Mouse (Mus musculus) lung, embryonic 15.5 days (tissue): ENCODE measurements around the gene Nyap1. TPM values are rescaled to one million over a fixed set of nuclear protein-coding genes. Genes with fewer than 3 reads are reported as not detected.

Experiments used
- ATAC-seq: fragments of 200-750 bp; cut with Nextera tagmentation; 2 replicates; pipeline ENCODE4 v1.8.0; 2017; ENCODE audit warnings: moderate number of reproducible peaks, borderline replicate concordance; ENCODE audit not compliant: low FRiP score, low TSS enrichment; ENCODE audit errors: extremely low read depth
- H3K27ac ChIP-seq: fragments of 300-500 bp; sonication (generic); 2 replicates; pipeline ENCODE4 v1.5.1; 2015; ENCODE audit warnings: moderate library complexity, mild to moderate bottlenecking, inconsistent platforms
- H3K27me3 ChIP-seq: fragments of 300-500 bp; sonication (generic); 2 replicates; pipeline ENCODE4 v1.6.1; 2015; ENCODE audit warnings: inconsistent platforms
- H3K36me3 ChIP-seq: fragments of 300-500 bp; sonication (generic); 2 replicates; pipeline ENCODE4 v1.6.1; 2015; ENCODE audit warnings: inconsistent platforms
- H3K4me1 ChIP-seq: fragments of 300-500 bp; sonication (generic); 2 replicates; pipeline ENCODE4 v1.6.1; 2015; ENCODE audit warnings: inconsistent platforms
- H3K4me2 ChIP-seq: fragments of 300-500 bp; sonication (generic); 2 replicates; pipeline ENCODE4 v1.6.1; 2015; ENCODE audit warnings: inconsistent platforms, mild to moderate bottlenecking, moderate library complexity
- H3K4me3 ChIP-seq: fragments of 300-500 bp; sonication (generic); 2 replicates; pipeline ENCODE4 v1.5.1; 2015; ENCODE audit warnings: mild to moderate bottlenecking, inconsistent platforms
- H3K9ac ChIP-seq: fragments of 300-500 bp; sonication (generic); 2 replicates; pipeline ENCODE4 v1.6.1; 2015; ENCODE audit warnings: inconsistent platforms
- H3K9me3 ChIP-seq: fragments of 300-500 bp; sonication (generic); 2 replicates; pipeline ENCODE4 v1.6.1; 2016; ENCODE audit warnings: inconsistent platforms
- WGBS: fragments of 180-500 bp; shearing (Covaris S2); methylation state at CpG from one replicate; pipeline ENCODE4 v1.1.7; 2015; 5-methylcytosine and 5-hydroxymethylcytosine counted together
- polyA plus RNA-seq: library from polyadenylated mRNA; unstranded; fragments of >200 nt; fragmentation: Nextera tagmentation; extraction: Ambion mirVana; gene quantifications from 2 replicates; pipeline ENCODE4 v1.2.1, GENCODE M21; 2015

The Nyap1 gene
- polyA plus RNA-seq = 1.6 and 1.8 TPM in 2 replicates

GRCm38 (mm10) chr5:137741023-137741931 lies at the start of gene Nyap1:
Gene Nyap1 (minus strand): TSS chr5:137741607.
- peak within 1 kb of the TSS; percentile 97 for H3K4me2 ChIP-seq
- H3K9me3 ChIP-seq = no peaks in the 10 kb centered on the region

GRCm38 (mm10) chr5:137788946-137789531 lies 47.6 kb upstream of the Nyap1 start:
- no peak overlapping the region for H3K4me2 ChIP-seq
- H3K9me3 ChIP-seq = no peaks in the 10 kb centered on the region
- ATAC-seq = no peak
- peaks cover 19% of the 10 kb centered on the region for H3K4me1 ChIP-seq
- no peak overlapping the region for H3K27ac ChIP-seq
- H3K4me3 ChIP-seq = no peak overlapping the region
- H3K27me3 ChIP-seq = no peaks in the 10 kb centered on the region
- 100% methylated on average over 2 of the region's 2 CpGs for WGBS
- H3K9ac ChIP-seq = no peak overlapping the region
- H3K36me3 ChIP-seq = 0 out of 2 replicates have a peak, but pooled peaks cover 3% of the 10 kb centered on the region

More at GRCm38 (mm10) chr5:137741023-137741931, at the start of gene Nyap1:
- no peaks in the 10 kb centered on the region for H3K27me3 ChIP-seq
- peaks cover 30% of the 10 kb centered on the region for H3K4me1 ChIP-seq
- WGBS = under 1% methylated on average over 70 of the region's 71 CpGs
- ATAC-seq = peak; percentile 85
- no peaks in the 10 kb centered on the region for H3K36me3 ChIP-seq
- H3K4me3 ChIP-seq = peak within 1 kb of the TSS; percentile 73
- H3K27ac ChIP-seq = peak within 1 kb of the TSS; percentile 81; the same call in 1 of the 2 replicates
- peak within 1 kb of the TSS; percentile 60 for H3K9ac ChIP-seq

- no peak for ATAC-seq
- H3K27ac ChIP-seq = no peak overlapping the region
- WGBS = 68% methylated on average over 24 of the region's 24 CpGs
- H3K4me3 ChIP-seq = peak overlapping the region; percentile 61
- H3K4me2 ChIP-seq = peak overlapping the region; percentile 70
- peak overlapping the region; percentile 14; the same call in 1 of the 2 replicates for H3K9ac ChIP-seq
- H3K4me1 ChIP-seq = peaks cover 28% of the 10 kb centered on the region
- H3K9me3 ChIP-seq = no peaks in the 10 kb centered on the region
- no peaks in the 10 kb centered on the region for H3K27me3 ChIP-seq
- peaks cover 6% of the 10 kb centered on the region; the same call in 1 of the 2 replicates for H3K36me3 ChIP-seq
These were observed 46.8 kb upstream of the Nyap1 start for GRCm38 (mm10) chr5:137788171-137788570.

GRCm38 (mm10) chr5:137787151-137787928 lies 45.9 kb upstream of the Nyap1 start, which contains the start of the genes Mepce and Zcwpw1:
Gene Mepce (minus strand): TSS chr5:137787655.
Gene Zcwpw1 (plus strand): TSS chr5:137787798.
- peaks cover 14% of the 10 kb centered on the region for H3K36me3 ChIP-seq
- WGBS = under 1% methylated on average over 48 of the region's 48 CpGs
- peak within 1 kb of the TSS; percentile 99 for H3K27ac ChIP-seq
- H3K27me3 ChIP-seq = no peaks in the 10 kb centered on the region
- H3K9me3 ChIP-seq = no peaks in the 10 kb centered on the region
- peak within 1 kb of the TSS; percentile 61 for H3K4me3 ChIP-seq
- H3K9ac ChIP-seq = peak within 1 kb of the TSS; percentile 79
- ATAC-seq = peak; percentile 52
- H3K4me1 ChIP-seq = peaks cover 36% of the 10 kb centered on the region
- peak within 1 kb of the TSS; percentile 70 for H3K4me2 ChIP-seq

- Histone ChIP-seq H3K4me1 (peaks cover 43% of the 10 kb centered on the region), H3K9ac (peak overlapping the region; percentile 79), H3K36me3 (peaks cover 25% of the 10 kb centered on the region), H3K9me3 (no peaks in the 10 kb centered on the region), H3K4me2 (peak overlapping the region; percentile 70), H3K27me3 (no peaks in the 10 kb centered on the region), H3K27ac (peak overlapping the region; percentile 99), H3K4me3 (peak overlapping the region; percentile 61)
- WGBS = under 1% methylated on average over 79 of the region's 79 CpGs
- ATAC-seq = peak; percentile 92
These were observed 44.9 kb upstream of the Nyap1 start for GRCm38 (mm10) chr5:137786109-137786942.

GRCm38 (mm10) chr5:137785164-137786031 lies 44.0 kb upstream of the Nyap1 start:
- under 1% methylated on average over 51 of the region's 62 CpGs for WGBS

GRCm38 (mm10) chr5:137784546-137784945 lies 43.1 kb upstream of the Nyap1 start:
- Histone ChIP-seq H3K9ac (peak overlapping the region; percentile 79), H3K9me3 (no peaks in the 10 kb centered on the region), H3K4me2 (peak overlapping the region; percentile 70), H3K27me3 (no peaks in the 10 kb centered on the region), H3K4me1 (peaks cover 58% of the 10 kb centered on the region), H3K27ac (no peak overlapping the region), H3K4me3 (peak overlapping the region; percentile 61), H3K36me3 (peaks cover 38% of the 10 kb centered on the region)
- WGBS = 55% methylated on average over 14 of the region's 14 CpGs
- no peak for ATAC-seq

More at GRCm38 (mm10) chr5:137785164-137786031, 44.0 kb upstream of the Nyap1 start:
- Histone ChIP-seq H3K4me3 (peak overlapping the region; percentile 61), H3K27ac (peak overlapping the region; percentile 99), H3K27me3 (no peaks in the 10 kb centered on the region), H3K4me1 (peaks cover 50% of the 10 kb centered on the region), H3K36me3 (peaks cover 34% of the 10 kb centered on the region), H3K4me2 (peak overlapping the region; percentile 70), H3K9ac (peak overlapping the region; percentile 79), H3K9me3 (no peaks in the 10 kb centered on the region)
- peak; percentile 11; the same call in 1 of the 2 replicates for ATAC-seq

- 49% methylated on average over 9 of the region's 9 CpGs for WGBS
- Histone ChIP-seq H3K4me3 (peak overlapping the region; percentile 61), H3K9me3 (no peaks in the 10 kb centered on the region), H3K4me2 (peak overlapping the region; percentile 70), H3K27ac (no peak overlapping the region), H3K9ac (peak overlapping the region; percentile 79), H3K36me3 (peaks cover 38% of the 10 kb centered on the region), H3K27me3 (no peaks in the 10 kb centered on the region), H3K4me1 (peaks cover 60% of the 10 kb centered on the region)
- no peak for ATAC-seq
These were observed 42.6 kb upstream of the Nyap1 start for GRCm38 (mm10) chr5:137783901-137784540.

- no peaks in the 10 kb centered on the region for H3K27me3 ChIP-seq
- peaks cover 57% of the 10 kb centered on the region for H3K4me1 ChIP-seq
- peaks cover 38% of the 10 kb centered on the region for H3K36me3 ChIP-seq
- ATAC-seq = no peak
- H3K4me3 ChIP-seq = peak overlapping the region; percentile 61
- H3K9ac ChIP-seq = 0 out of 2 replicates have a peak overlapping the region, but pooled peaks have one; percentile 79
- H3K9me3 ChIP-seq = no peaks in the 10 kb centered on the region
- peak overlapping the region; percentile 70 for H3K4me2 ChIP-seq
- 75% methylated on average over 13 of the region's 13 CpGs for WGBS
- no peak overlapping the region for H3K27ac ChIP-seq
These were observed 41.5 kb upstream of the Nyap1 start for GRCm38 (mm10) chr5:137782776-137783522.
